ENCODE assay signal across 7 mouse cellular contexts in the genomic region with DNA sequence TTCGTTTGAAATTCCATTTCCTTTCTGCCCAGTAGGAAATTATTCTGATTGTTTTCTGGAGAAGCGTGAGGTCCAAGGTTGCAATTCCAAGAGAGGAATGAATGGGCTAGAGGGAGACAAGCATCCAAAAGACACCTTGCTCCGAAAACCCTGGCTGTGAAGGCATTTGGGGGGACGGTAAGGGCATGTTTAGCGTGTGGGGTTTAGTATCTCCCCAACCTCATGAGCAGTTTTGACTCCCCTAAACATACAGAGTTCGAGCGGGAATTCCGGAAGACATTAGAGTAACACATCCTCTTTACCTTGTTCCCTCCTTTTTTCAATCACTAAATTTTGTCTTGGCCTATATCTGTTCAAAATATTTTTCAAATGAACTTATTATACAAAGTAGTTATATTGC. TPM values are rescaled to one million over a fixed set of nuclear protein-coding genes. Genes with fewer than 3 reads are reported as not detected.
A peak's percentile ranks its signal among the peaks of the same experiment; 100 is the strongest.
DNase-seq lines count a peak whose midpoint lies in the region; ATAC-seq and TF ChIP-seq lines count a peak whose summit lies in the region.

No protein-coding gene starts in this region.

- H3K4me1 ChIP-seq in megakaryocyte, embryonic 14.5 days = peaks cover 78% of the 10 kb centered on the region
- H3K4me1 ChIP-seq in forebrain, embryonic 14.5 days (ENCODE audit: control insufficient read depth, insufficient read depth, low read length) = peaks cover 31% of the 10 kb centered on the region
- H3K4me1 ChIP-seq in limb, embryonic 10.5 days = peaks cover 76% of the 10 kb centered on the region
- H3K4me1 ChIP-seq in small intestine, adult 2 months (ENCODE audit: control insufficient read depth, insufficient read depth, insufficient read length, low read length) = peaks cover 6% of the 10 kb centered on the region

- H3K4me3 ChIP-seq in megakaryocyte, embryonic 14.5 days (replicated peaks) = peak overlapping the region; percentile 95
- peak overlapping the region; percentile 61 for H3K4me3 ChIP-seq in forebrain, embryonic 14.5 days (ENCODE audit: low read depth, low read length)
- H3K4me3 ChIP-seq in limb, embryonic 10.5 days = peak overlapping the region; percentile 79
- H3K4me3 ChIP-seq in small intestine, adult 2 months (ENCODE audit: low read depth, low read length) = peak overlapping the region; percentile 76

- no peak for DNase-seq in forebrain, embryonic 14.5 days (ENCODE audit: low spot score)
- DNase-seq in limb, embryonic 10.5 days (ENCODE audit: low spot score) = no peak
- no peak for DNase-seq in embryo, embryonic 10 days (ENCODE audit: low spot score)
- DNase-seq in urinary bladder, adult 2 months (ENCODE audit: low spot score) = no peak

- H3K36me3 ChIP-seq in megakaryocyte, embryonic 14.5 days (replicated peaks; ENCODE audit: low read length) = peaks cover 4% of the 10 kb centered on the region
- no peaks in the 10 kb centered on the region for H3K36me3 ChIP-seq in forebrain, embryonic 14.5 days (ENCODE audit: control insufficient read depth, insufficient read depth, low read length)
- peaks cover 8% of the 10 kb centered on the region; the same call in 1 of the 2 replicates for H3K36me3 ChIP-seq in limb, embryonic 10.5 days
- peaks cover 7% of the 10 kb centered on the region for H3K36me3 ChIP-seq in small intestine, adult 2 months (ENCODE audit: control insufficient read depth, insufficient read depth, low read length)

- peak overlapping the region; percentile 70 for H3K9ac ChIP-seq in forebrain, embryonic 14.5 days (ENCODE audit: low read length)

- no peak for TF ChIP-seq CTCF in small intestine, adult 2 months (IDR thresholded peaks at IDR 0.05; ENCODE audit: extremely low read depth, insufficient read length, insufficient replicate concordance, low read depth, low read length)

- no peaks in the 10 kb centered on the region for H3K9me3 ChIP-seq in megakaryocyte, embryonic 14.5 days
- no peaks in the 10 kb centered on the region for H3K9me3 ChIP-seq in forebrain, embryonic 14.5 days (replicated peaks; ENCODE audit: control insufficient read depth, low read length)
- H3K9me3 ChIP-seq in limb, embryonic 10.5 days (replicated peaks) = no peaks in the 10 kb centered on the region

- no peak for ATAC-seq in megakaryocyte, adult 5-6 weeks (ENCODE audit: poor library complexity, severe bottlenecking)
- no peak for ATAC-seq in forebrain, embryonic 14.5 days

- WGBS in forebrain, embryonic 14.5 days = 0% methylated on average over 8 of the region's 8 CpGs
- under 1% methylated on average over 8 of the region's 8 CpGs for WGBS in limb, embryonic 10.5 days
- WGBS in small intestine, adult 2 months = under 1% methylated on average over 8 of the region's 8 CpGs

- no peak for TF ChIP-seq POLR2A in small intestine, adult 2 months (IDR thresholded peaks at IDR 0.05; ENCODE audit: low read depth, low read length)

- peaks cover 48% of the 10 kb centered on the region for H3K27me3 ChIP-seq in megakaryocyte, embryonic 14.5 days (replicated peaks)
- 0 out of 2 replicates have a peak, but pooled peaks cover 7% of the 10 kb centered on the region for H3K27me3 ChIP-seq in forebrain, embryonic 14.5 days (replicated peaks; ENCODE audit: control insufficient read depth, insufficient read depth, low read length)
- peaks cover 25% of the 10 kb centered on the region for H3K27me3 ChIP-seq in limb, embryonic 10.5 days (ENCODE audit: low read depth, poor library complexity, severe bottlenecking)
- H3K27me3 ChIP-seq in small intestine, adult 2 months (ENCODE audit: control insufficient read depth, insufficient read depth, low read length) = no peaks in the 10 kb centered on the region

- peak overlapping the region; percentile 100 for H3K4me2 ChIP-seq in forebrain, embryonic 14.5 days (ENCODE audit: low read length)

- peak overlapping the region; percentile 84 for H3K27ac ChIP-seq in forebrain, embryonic 14.5 days (ENCODE audit: low read depth, low read length)
- peak overlapping the region; percentile 99 for H3K27ac ChIP-seq in limb, embryonic 10.5 days
- H3K27ac ChIP-seq in small intestine, adult 2 months (ENCODE audit: insufficient read depth, low read depth, low read length) = peak overlapping the region; percentile 85

RNA-seq across cellular contexts. Expression of a gene that starts 0.4 kb away (rescaled TPM):
- 35.1 and 50.8 TPM in 2 replicates for polyA plus RNA-seq in megakaryocyte, embryonic 14.5 days (2012; ENCODE audit: insufficient read depth, low replicate concordance)
- total RNA-seq in megakaryocyte, adult 5-6 weeks (2015) = 0.60 and 0.71 TPM in 2 replicates
- total RNA-seq in megakaryocyte, adult 5-6 weeks (2017) = 0.18 and 0.49 TPM in 2 replicates
- 15.2 and 20.5 TPM in 2 replicates for polyA plus RNA-seq in forebrain, embryonic 14.5 days (2014; fragmentation: Nextera tagmentation; extraction: Ambion mirVana)
- polyA plus RNA-seq in limb, embryonic 10.5 days (2016; fragmentation: Nextera tagmentation; extraction: Ambion mirVana) = 39.5 and 45.5 TPM in 2 replicates
- polyA plus RNA-seq in small intestine, adult 2 months (2012; rRNA removed) = 135 and 295 TPM in 2 replicates
- 112 and 154 TPM in 2 replicates for polyA plus RNA-seq in urinary bladder, adult 2 months (2012; rRNA removed)
